Mouse (Mus musculus) limb, embryonic 12.5 days (tissue): ENCODE results near the gene Fzr1. TPM values are rescaled to one million over a fixed set of nuclear protein-coding genes. Genes with fewer than 3 reads are reported as not detected.
A peak's percentile ranks its signal among the peaks of the same experiment; 100 is the strongest.

Experiments
- ATAC-seq: fragments of 200-750 bp; cut with Nextera tagmentation; 2 replicates; pipeline ENCODE4 v1.8.0; 2017; ENCODE audit warnings: low read depth, moderate TSS enrichment; ENCODE audit not compliant: insufficient number of reproducible peaks, insufficient read depth, low FRiP score, low TSS enrichment
- H3K27ac ChIP-seq: fragments of 300-500 bp; sonication (generic); 2 replicates; pipeline ENCODE4 v1.5.1; 2016; ENCODE audit warnings: mild to moderate bottlenecking, moderate library complexity
- H3K27me3 ChIP-seq: fragments of 300-500 bp; sonication (generic); 2 replicates; pipeline ENCODE4 v1.6.1; 2016; ENCODE audit warnings: mild to moderate bottlenecking, moderate library complexity
- H3K36me3 ChIP-seq: fragments of 300-500 bp; sonication (generic); 2 replicates; pipeline ENCODE4 v1.6.1; 2016; ENCODE audit warnings: mild to moderate bottlenecking, moderate library complexity
- H3K4me1 ChIP-seq: fragments of 300-500 bp; sonication (generic); replicated peaks from 2 replicates; pipeline ENCODE4 v1.6.1; 2016
- H3K4me2 ChIP-seq: fragments of 300-500 bp; sonication (generic); 2 replicates; pipeline ENCODE4 v1.6.1; 2016; ENCODE audit warnings: mild to moderate bottlenecking, moderate library complexity
- H3K4me3 ChIP-seq: fragments of 300-500 bp; sonication (generic); replicated peaks from 2 replicates; pipeline ENCODE4 v1.5.1; 2016; ENCODE audit warnings: mild to moderate bottlenecking
- H3K9ac ChIP-seq: fragments of 300-500 bp; sonication (generic); replicated peaks from 2 replicates; pipeline ENCODE4 v1.6.1; 2016; ENCODE audit warnings: mild to moderate bottlenecking, moderate library complexity
- H3K9me3 ChIP-seq: fragments of 300-500 bp; sonication (generic); 2 replicates; pipeline ENCODE4 v1.6.1; 2016; ENCODE audit warnings: mild to moderate bottlenecking, moderate library complexity
- WGBS: fragments of 180-500 bp; shearing (Covaris S2); methylation state at CpG from one replicate; pipeline ENCODE4 v1.1.7; 2016; 5-methylcytosine and 5-hydroxymethylcytosine counted together
- polyA plus RNA-seq: library from polyadenylated mRNA; unstranded; fragments of >200 nt; fragmentation: Nextera tagmentation; extraction: Ambion mirVana; gene quantifications from 2 replicates; pipeline ENCODE4 v1.2.1, GENCODE M21; 2016

Fzr1 gene
- polyA plus RNA-seq, 1 experiment from 2014 or later: 137 TPM

DNA sequence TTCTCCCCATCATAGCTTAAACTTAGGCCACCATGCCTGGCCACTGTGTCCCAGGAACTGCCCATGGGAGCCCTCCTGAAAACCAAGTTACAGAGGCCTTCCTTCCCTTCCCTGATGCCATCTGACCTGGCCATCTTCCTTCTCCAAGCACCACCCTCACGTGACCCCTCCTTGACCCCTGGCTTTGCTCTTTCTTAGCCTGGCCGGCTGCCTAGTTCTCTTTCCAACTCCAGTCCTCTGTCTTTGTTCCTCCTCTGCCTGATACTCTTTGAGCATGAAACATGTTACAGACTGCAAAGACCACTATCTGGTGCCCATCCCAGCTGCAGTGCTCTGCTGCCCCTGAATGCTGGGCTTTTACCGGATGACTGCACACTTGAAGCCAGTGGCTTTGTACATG lies 11.1 kb upstream of the Fzr1 start:
- Histone ChIP-seq H3K9ac (no peak overlapping the region), H3K9me3 (no peaks in the 10 kb centered on the region), H3K4me3 (no peak overlapping the region), H3K4me1 (peaks cover 33% of the 10 kb centered on the region), H3K36me3 (peaks cover 50% of the 10 kb centered on the region), H3K27ac (no peak overlapping the region; the same call in 1 of the 2 replicates), H3K4me2 (no peak overlapping the region), H3K27me3 (no peaks in the 10 kb centered on the region)
- WGBS: 66% methylated on average over 3 of the region's 3 CpGs
- no peak for ATAC-seq

DNA sequence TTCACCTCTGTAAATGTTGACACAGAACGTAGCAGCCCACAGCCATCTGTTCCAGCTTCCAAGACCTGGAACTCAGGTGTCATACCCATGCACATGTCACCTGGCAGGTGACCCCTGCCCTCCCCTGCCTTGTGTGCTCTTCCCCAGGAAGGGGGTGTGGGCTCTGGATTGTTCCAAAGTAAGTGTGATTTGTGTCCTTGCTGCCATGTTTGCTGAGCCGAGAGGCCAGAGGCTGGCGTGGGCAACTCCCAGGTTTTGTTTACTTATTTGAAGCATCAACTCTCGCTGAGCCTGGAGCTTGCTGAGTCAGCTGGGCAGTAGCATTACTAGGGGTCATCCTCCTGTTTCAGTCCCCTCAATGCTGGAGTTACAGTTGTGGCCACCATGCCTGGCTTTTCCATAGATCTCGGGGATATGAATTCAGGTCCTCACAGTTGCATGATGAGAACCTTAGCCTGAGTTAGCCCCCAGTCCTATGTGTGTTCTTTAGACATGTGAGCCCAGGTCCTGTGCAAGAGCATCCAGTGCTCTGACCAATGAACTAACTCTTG lies 10.3 kb upstream of the Fzr1 start, which contains the start of gene Gm48552:
Gm48552 (plus strand) TSS at position 501 of the 551 bp plus-strand sequence.
- Histone ChIP-seq H3K9ac (no peak within 1 kb of the TSS), H3K36me3 (peaks cover 50% of the 10 kb centered on the region), H3K9me3 (no peaks in the 10 kb centered on the region), H3K4me2 (no peak within 1 kb of the TSS), H3K4me1 (peaks cover 30% of the 10 kb centered on the region), H3K27me3 (no peaks in the 10 kb centered on the region), H3K4me3 (no peak within 1 kb of the TSS; the same call in 1 of the 2 replicates), H3K27ac (no peak within 1 kb of the TSS; the same call in 1 of the 2 replicates)
- WGBS: 82% methylated on average over 5 of the region's 5 CpGs
- no peak for ATAC-seq

DNA sequence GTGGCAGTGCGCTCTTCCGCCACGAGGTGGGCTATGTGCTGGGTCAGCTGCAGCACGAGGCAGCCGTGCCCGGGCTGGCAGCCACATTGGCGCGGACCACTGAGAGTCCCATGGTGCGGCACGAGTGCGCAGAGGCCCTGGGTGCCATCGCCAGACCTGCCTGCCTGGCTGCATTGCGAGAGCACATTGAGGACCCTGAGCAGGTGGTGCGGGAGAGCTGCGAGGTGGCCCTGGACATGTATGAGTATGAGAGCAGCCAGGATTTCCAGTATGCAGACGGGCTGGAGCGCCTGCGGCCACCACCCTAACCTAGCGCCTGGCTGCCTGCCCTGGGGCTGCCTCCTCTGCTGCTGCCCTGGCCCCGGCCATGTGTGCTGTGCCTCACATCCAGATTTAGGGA lies 9.4 kb upstream of the Fzr1 start:
- no peak overlapping the region for H3K4me2 ChIP-seq
- H3K9ac ChIP-seq: no peak overlapping the region
- H3K27me3 ChIP-seq: no peaks in the 10 kb centered on the region
- peaks cover 50% of the 10 kb centered on the region for H3K36me3 ChIP-seq
- WGBS: 92% methylated on average over 20 of the region's 20 CpGs
- no peak overlapping the region; the same call in 1 of the 2 replicates for H3K4me3 ChIP-seq
- no peak for ATAC-seq
- H3K4me1 ChIP-seq: peaks cover 22% of the 10 kb centered on the region
- no peaks in the 10 kb centered on the region for H3K9me3 ChIP-seq
- H3K27ac ChIP-seq: no peak overlapping the region

DNA sequence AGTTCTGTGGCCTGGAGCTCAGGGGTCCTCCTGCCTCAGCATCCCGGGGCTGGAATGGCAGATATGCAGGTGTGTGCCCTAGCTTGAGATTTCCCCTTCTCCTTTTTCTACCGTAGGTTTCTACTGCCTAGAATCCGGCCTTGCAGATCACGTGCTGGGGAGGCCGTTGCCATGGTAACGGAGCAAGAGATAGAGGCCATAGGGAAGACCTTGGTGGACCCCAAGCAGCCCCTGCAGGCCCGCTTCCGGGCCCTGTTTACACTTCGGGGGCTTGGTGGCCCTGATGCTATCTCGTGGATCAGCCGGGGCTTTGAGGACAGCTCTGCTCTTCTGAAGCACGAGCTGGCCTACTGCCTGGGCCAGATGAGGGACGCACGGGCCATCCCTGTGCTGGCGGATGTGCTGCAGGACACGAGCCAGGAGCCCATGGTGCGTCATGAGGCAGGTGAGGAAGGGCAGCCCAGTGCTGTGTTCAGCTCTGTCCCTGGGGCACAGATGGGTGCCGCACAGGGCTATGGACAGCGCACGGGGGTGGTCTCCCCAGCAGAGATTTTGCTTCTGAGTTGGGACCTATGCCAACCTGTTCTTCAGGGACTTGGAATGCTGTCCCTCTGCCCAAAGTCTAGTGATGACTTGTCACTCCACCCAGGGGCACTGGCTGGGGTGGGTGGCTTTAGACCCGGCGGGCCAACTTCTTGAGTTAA lies 7.4 kb upstream of the Fzr1 start:
- Histone ChIP-seq H3K4me3 (peak overlapping the region; percentile 92), H3K9ac (no peak overlapping the region), H3K4me2 (peak overlapping the region; percentile 84)

DNA sequence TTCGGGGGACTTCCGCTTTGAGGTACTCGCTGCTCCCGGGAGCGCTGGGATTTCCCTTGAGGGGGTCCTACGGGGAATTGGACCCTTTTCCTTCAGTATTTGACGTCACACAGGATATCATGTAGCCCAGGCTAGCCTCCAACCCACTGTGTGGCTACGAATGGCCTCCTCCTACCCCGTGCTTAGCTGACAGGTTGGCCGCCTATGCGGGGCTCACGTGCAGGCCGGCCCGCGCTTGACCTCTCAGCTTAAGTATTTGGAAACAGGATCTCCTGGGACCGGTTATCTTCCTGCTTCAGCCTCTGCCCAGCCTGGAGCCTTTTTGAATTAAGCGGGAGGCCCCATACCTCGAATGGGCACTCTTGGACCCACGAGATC lies 6.3 kb upstream of the Fzr1 start:
- Histone ChIP-seq H3K4me2 (peak overlapping the region; percentile 84), H3K27me3 (no peaks in the 10 kb centered on the region), H3K4me3 (peak overlapping the region; percentile 92), H3K36me3 (peaks cover 41% of the 10 kb centered on the region), H3K9me3 (no peaks in the 10 kb centered on the region), H3K27ac (peak overlapping the region; percentile 79), H3K9ac (peak overlapping the region; percentile 85), H3K4me1 (peaks cover 13% of the 10 kb centered on the region)
- ATAC-seq: no peak; the same call in 1 of the 2 replicates
- WGBS: under 1% methylated on average over 19 of the region's 19 CpGs

More for the DNA sequence above, 7.4 kb upstream of the Fzr1 start:
- Histone ChIP-seq H3K27me3 (no peaks in the 10 kb centered on the region), H3K4me1 (peaks cover 18% of the 10 kb centered on the region), H3K36me3 (peaks cover 46% of the 10 kb centered on the region), H3K9me3 (no peaks in the 10 kb centered on the region), H3K27ac (no peak overlapping the region)
- WGBS: 85% methylated on average over 22 of the region's 22 CpGs
- no peak for ATAC-seq

DNA sequence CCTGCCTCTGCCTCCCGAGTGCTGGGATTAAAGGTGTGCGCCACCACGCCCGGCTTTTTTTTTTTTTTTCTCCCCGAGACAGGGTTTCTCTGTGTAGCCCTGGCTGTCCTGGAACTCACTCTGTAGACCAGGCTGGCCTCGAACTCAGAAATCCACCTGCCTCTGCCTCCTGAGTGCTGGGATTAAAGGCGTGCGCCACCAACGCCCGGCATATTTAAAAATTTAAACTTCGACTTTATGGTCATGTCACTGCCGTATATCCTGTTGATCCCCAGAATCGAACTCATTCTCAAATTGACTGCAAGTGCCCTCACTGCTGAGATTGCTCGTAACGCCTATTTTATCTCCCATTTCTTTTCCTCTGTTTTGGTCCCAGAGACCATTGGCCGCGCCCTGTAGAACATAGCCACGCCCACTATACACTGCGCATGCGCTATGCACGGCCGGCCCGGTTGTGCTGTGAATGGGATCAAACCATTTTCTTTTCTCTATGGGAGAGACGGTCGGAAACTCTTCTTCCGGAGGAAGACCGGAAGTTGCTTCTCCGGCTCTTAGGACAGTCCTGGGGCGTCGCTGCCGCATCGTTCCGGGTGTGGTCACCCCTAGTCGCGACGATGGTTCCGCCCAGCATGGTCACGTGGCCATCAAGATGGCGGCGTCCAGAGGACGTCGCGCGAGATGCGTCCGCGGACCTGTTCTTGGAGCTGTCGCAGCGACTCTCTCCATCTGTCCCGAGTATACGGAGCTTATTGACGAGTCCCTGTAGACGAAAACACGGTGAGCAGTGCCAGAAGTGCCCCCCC lies 5.7 kb upstream of the Fzr1 start, which contains the start of the genes Dohh and Gm48551:
Dohh (plus strand) TSS at position 627 of the 803 bp plus-strand sequence.
Gm48551 (plus strand) TSS at position 665 of the 803 bp plus-strand sequence.
- peak within 1 kb of the TSS; percentile 84 for H3K4me2 ChIP-seq
- peak within 1 kb of the TSS; percentile 92 for H3K4me3 ChIP-seq
- ATAC-seq: peak; percentile 90
- 8% methylated on average over 54 of the region's 54 CpGs for WGBS
- H3K27ac ChIP-seq: peak within 1 kb of the TSS; percentile 79
- H3K4me1 ChIP-seq: peaks cover 16% of the 10 kb centered on the region
- H3K9me3 ChIP-seq: no peaks in the 10 kb centered on the region
- H3K36me3 ChIP-seq: peaks cover 35% of the 10 kb centered on the region
- no peaks in the 10 kb centered on the region for H3K27me3 ChIP-seq
- H3K9ac ChIP-seq: peak within 1 kb of the TSS; percentile 85

DNA sequence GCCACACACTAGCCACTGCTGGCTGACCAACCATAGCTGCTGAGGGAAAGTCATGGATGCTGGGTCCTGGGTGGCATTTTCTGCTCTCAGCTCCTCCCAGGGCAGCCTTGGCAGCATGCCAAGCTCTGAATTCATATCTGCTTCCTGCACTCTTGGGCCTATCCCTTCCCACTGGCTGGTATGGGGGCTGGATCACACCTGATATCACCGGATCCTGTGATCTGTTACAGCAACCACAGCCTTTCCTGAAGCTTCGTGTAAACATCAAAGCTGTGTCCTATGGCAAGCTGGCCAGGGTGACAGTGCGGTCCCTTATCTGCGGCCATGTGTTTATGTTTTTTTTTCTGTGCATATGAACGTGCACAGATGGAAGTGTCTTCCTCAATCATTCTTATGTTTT lies 3.7 kb upstream of the Fzr1 start:
- H3K27me3 ChIP-seq: no peaks in the 10 kb centered on the region
- H3K9ac ChIP-seq: no peak overlapping the region
- ATAC-seq: no peak
- WGBS: 88% methylated on average over 5 of the region's 5 CpGs
- peaks cover 21% of the 10 kb centered on the region for H3K4me1 ChIP-seq
- peaks cover 16% of the 10 kb centered on the region for H3K36me3 ChIP-seq
- H3K9me3 ChIP-seq: no peaks in the 10 kb centered on the region
- H3K4me3 ChIP-seq: no peak overlapping the region
- H3K27ac ChIP-seq: 0 out of 2 replicates have a peak overlapping the region, but pooled peaks have one; percentile 7
- H3K4me2 ChIP-seq: no peak overlapping the region

DNA sequence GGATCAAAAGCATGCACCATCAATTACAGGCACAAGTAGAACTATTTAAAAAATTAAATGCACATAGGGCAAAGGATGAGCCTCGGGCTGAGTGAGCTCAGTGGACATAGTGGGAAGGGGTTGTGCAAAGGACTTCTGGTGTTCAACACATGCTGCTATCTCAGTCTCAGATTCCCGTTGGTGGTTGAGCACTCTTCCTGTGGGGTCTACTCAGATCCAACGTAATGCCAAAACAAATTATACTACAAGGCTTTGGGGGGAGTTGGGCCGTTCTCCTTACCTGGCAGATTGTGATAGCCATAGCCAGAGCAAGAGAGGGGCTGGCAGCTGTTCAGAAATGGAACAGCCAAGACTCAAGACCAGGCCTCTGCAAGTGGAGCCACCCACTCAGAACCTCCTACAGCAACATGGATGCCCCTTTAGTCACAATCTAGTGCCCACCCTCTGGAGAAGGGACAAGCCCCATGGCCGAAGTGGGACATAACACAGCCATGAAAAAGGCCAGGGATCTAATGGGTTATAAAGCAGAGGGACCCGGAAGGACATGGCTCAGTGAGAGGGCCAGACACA lies 1.6 kb upstream of the Fzr1 start:
- no peaks in the 10 kb centered on the region for H3K27me3 ChIP-seq
- peaks cover 17% of the 10 kb centered on the region for H3K36me3 ChIP-seq
- no peak overlapping the region for H3K4me2 ChIP-seq
- H3K9me3 ChIP-seq: no peaks in the 10 kb centered on the region
- H3K9ac ChIP-seq: no peak overlapping the region
- H3K4me1 ChIP-seq: peaks cover 27% of the 10 kb centered on the region
- 91% methylated on average over 6 of the region's 6 CpGs for WGBS
- no peak overlapping the region for H3K27ac ChIP-seq
- H3K4me3 ChIP-seq: no peak overlapping the region
- ATAC-seq: no peak

DNA sequence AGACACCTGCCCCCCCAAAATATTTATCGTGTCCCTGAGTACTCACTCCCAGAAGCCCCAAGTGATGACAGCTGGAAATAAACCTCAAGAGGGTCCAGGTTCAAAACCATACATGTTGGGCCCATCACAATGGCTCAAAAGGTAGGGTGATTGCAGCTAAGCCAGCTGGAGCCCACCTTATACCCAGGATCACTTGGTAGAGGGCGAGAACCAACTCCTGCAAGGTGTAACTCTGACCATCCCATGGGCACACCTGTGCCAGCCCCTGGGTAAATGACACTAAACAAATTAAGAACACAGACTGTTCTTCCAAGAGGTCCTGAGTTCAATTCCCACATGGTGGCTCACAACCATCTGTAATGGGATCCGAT lies 852 bp upstream of the Fzr1 start:
- H3K9me3 ChIP-seq: no peaks in the 10 kb centered on the region
- H3K4me1 ChIP-seq: peaks cover 25% of the 10 kb centered on the region
- peak overlapping the region; percentile 90 for H3K4me2 ChIP-seq
- H3K36me3 ChIP-seq: peaks cover 23% of the 10 kb centered on the region
- H3K9ac ChIP-seq: peak overlapping the region; percentile 55
- WGBS: 61% methylated on average over 3 of the region's 3 CpGs
- ATAC-seq: 0 out of 2 replicates have a peak, but pooled peaks have one; percentile 0
- no peaks in the 10 kb centered on the region for H3K27me3 ChIP-seq
- H3K27ac ChIP-seq: peak overlapping the region; percentile 73
- peak overlapping the region; percentile 84 for H3K4me3 ChIP-seq

DNA sequence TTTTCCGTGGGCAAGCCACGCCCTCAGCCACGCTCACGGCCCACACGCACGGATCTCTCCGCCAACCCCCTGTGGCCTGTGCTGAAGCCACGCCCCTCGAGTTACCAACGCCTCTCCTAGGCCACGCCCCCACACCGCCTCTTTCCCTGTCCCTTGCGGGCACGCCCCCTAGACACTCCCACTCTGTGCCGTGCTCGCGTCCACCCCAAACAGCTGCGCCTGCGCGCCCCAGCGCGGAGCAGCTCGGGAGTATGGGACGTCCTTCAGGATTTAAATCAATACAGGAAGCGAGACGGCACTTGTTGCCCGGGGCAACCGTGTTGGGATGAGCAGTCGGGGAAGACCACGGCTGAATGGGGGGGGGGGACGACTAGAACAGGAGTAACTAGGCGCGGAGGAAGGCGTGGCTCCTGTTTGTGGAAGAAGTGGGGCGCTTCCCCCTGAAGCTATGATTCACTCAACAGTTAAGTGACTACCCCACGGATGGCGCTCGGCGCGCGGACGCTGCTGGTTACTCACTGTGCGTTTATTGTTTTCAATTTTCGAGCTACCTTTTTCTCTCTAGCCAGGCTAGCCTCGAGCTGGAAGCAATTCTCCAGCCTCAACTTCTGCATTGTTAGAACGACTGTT lies 352 bp upstream of the Fzr1 start:
- WGBS: 1% methylated on average over 46 of the region's 46 CpGs
- Histone ChIP-seq H3K9ac (peak overlapping the region; percentile 90), H3K27ac (peak overlapping the region; percentile 74), H3K4me1 (peaks cover 25% of the 10 kb centered on the region), H3K27me3 (no peaks in the 10 kb centered on the region), H3K9me3 (no peaks in the 10 kb centered on the region), H3K36me3 (peaks cover 28% of the 10 kb centered on the region), H3K4me3 (peak overlapping the region; percentile 84), H3K4me2 (peak overlapping the region; percentile 90)
- ATAC-seq: peak; percentile 94
